Mouse (Mus musculus) midbrain, embryonic 13.5 days (tissue): ENCODE measurements at regions not wholly inside any gene's neighbourhood (a gene's known extent, or its start where the extent isn't known, plus 50 kb on each side); places are given as distances from the start of the nearest gene placed in this dataset.

ENCODE experiments used
- ATAC-seq: fragments of 200-750 bp; cut with Nextera tagmentation; 2 replicates; pipeline ENCODE4 v1.8.0; 2017; ENCODE audit warnings: mild to moderate bottlenecking, moderate TSS enrichment, moderate library complexity
- H3K27ac ChIP-seq: fragments of 300-500 bp; sonication (generic); 2 replicates; pipeline ENCODE4 v1.5.1; 2015; ENCODE audit warnings: inconsistent platforms, mild to moderate bottlenecking, moderate library complexity
- H3K27me3 ChIP-seq: fragments of 300-500 bp; sonication (generic); 2 replicates; pipeline ENCODE4 v1.6.1; 2015; ENCODE audit warnings: mild to moderate bottlenecking, inconsistent platforms
- H3K36me3 ChIP-seq: fragments of 300-500 bp; sonication (generic); 2 replicates; pipeline ENCODE4 v1.6.1; 2015; ENCODE audit warnings: mild to moderate bottlenecking, inconsistent platforms
- H3K4me1 ChIP-seq: fragments of 300-500 bp; sonication (generic); replicated peaks from 2 replicates; pipeline ENCODE4 v1.6.1; 2015; ENCODE audit warnings: inconsistent platforms
- H3K4me2 ChIP-seq: fragments of 300-500 bp; sonication (generic); replicated peaks from 2 replicates; pipeline ENCODE4 v1.6.1; 2015; ENCODE audit warnings: moderate library complexity, mild to moderate bottlenecking, inconsistent platforms
- H3K4me3 ChIP-seq: fragments of 300-500 bp; sonication (generic); replicated peaks from 2 replicates; pipeline ENCODE4 v1.5.1; 2015; ENCODE audit warnings: mild to moderate bottlenecking, inconsistent platforms
- H3K9ac ChIP-seq: fragments of 300-500 bp; sonication (generic); replicated peaks from 2 replicates; pipeline ENCODE4 v1.6.1; 2015; ENCODE audit warnings: mild to moderate bottlenecking, inconsistent platforms
- H3K9me3 ChIP-seq: fragments of 300-500 bp; sonication (generic); 2 replicates; pipeline ENCODE4 v1.6.1; 2016; ENCODE audit warnings: mild to moderate bottlenecking, inconsistent platforms
- WGBS: fragments of 180-500 bp; shearing (Covaris S2); methylation state at CpG from one replicate; pipeline ENCODE4 v1.1.7; 2015; 5-methylcytosine and 5-hydroxymethylcytosine counted together

GRCm38 (mm10) chr2:74463407-74463806, 115.8 kb downstream of the Lnpk start:
- WGBS = 95% methylated on average over 2 of the region's 2 CpGs

DNA sequence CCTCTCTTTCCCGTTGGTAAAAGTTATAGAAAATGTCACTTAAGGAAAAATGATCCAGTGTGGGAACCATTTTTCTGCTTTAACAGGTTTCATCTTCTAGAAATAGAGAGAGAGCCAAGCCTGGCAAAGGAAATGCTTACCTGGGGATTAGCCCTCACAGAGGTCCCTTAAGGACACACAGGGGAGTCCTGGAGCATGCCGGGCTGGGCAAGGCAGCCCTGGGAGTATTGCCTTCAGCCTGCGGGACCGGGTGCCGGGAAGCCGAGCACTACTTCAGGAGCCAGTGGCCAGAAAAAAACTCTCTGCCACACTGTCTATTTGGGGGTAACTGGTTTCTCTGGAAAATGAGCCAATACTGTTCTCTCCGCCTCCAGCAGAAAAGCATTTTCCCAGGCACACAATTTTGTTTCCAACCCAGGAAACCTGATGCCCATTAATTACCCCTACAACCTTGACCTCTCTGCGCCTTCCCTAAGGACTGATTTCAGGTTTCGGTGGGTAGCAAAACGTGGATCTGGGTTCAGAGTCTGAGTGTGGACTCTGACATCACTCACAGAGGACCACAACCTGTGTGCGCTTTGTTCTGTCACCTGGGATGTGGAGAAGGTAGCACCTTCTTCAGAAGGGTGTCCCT, 117.9 kb downstream of the Lnpk start:
- no peak for ATAC-seq
- Histone ChIP-seq H3K9ac (no peak overlapping the region), H3K4me1 (no peaks in the 10 kb centered on the region), H3K27me3 (no peaks in the 10 kb centered on the region), H3K36me3 (no peaks in the 10 kb centered on the region), H3K27ac (no peak overlapping the region), H3K9me3 (no peaks in the 10 kb centered on the region), H3K4me3 (no peak overlapping the region), H3K4me2 (no peak overlapping the region)
- 69% methylated on average over 11 of the region's 11 CpGs for WGBS

More at GRCm38 (mm10) chr2:74463407-74463806, 115.8 kb downstream of the Lnpk start:
- Histone ChIP-seq H3K4me3 (no peak overlapping the region), H3K27me3 (no peaks in the 10 kb centered on the region), H3K4me1 (no peaks in the 10 kb centered on the region), H3K9ac (no peak overlapping the region), H3K9me3 (no peaks in the 10 kb centered on the region), H3K27ac (no peak overlapping the region), H3K4me2 (no peak overlapping the region), H3K36me3 (no peaks in the 10 kb centered on the region)
- no peak for ATAC-seq

GRCm38 (mm10) chr2:74454431-74454830, 124.8 kb downstream of the Lnpk start:
- WGBS = 93% methylated on average over 4 of the region's 4 CpGs
- Histone ChIP-seq H3K4me1 (peaks cover 31% of the 10 kb centered on the region), H3K27ac (no peak overlapping the region), H3K9ac (no peak overlapping the region), H3K4me3 (no peak overlapping the region), H3K27me3 (peaks cover 17% of the 10 kb centered on the region; the same call in 1 of the 2 replicates), H3K4me2 (no peak overlapping the region), H3K36me3 (no peaks in the 10 kb centered on the region), H3K9me3 (no peaks in the 10 kb centered on the region)
- ATAC-seq = no peak

- H3K27ac ChIP-seq = no peak overlapping the region
- H3K9ac ChIP-seq = no peak overlapping the region
- H3K4me3 ChIP-seq = no peak overlapping the region
- no peaks in the 10 kb centered on the region for H3K36me3 ChIP-seq
- WGBS = 84% methylated on average over 1 of the region's 1 CpGs
- H3K4me2 ChIP-seq = no peak overlapping the region
- peaks cover 35% of the 10 kb centered on the region for H3K4me1 ChIP-seq
- H3K9me3 ChIP-seq = no peaks in the 10 kb centered on the region
- H3K27me3 ChIP-seq = peaks cover 17% of the 10 kb centered on the region; the same call in 1 of the 2 replicates
- ATAC-seq = no peak
These were observed 126.6 kb downstream of the Lnpk start for GRCm38 (mm10) chr2:74452679-74453078.

- Histone ChIP-seq H3K9ac (no peak overlapping the region), H3K4me1 (peaks cover 35% of the 10 kb centered on the region), H3K4me2 (peak overlapping the region; percentile 24), H3K9me3 (no peaks in the 10 kb centered on the region), H3K4me3 (no peak overlapping the region), H3K27me3 (peaks cover 17% of the 10 kb centered on the region; the same call in 1 of the 2 replicates), H3K36me3 (no peaks in the 10 kb centered on the region), H3K27ac (peak overlapping the region; percentile 58)
- ATAC-seq = no peak
- 16% methylated on average over 6 of the region's 6 CpGs for WGBS
These were observed 127.7 kb downstream of the Lnpk start for GRCm38 (mm10) chr2:74451578-74451977.

- ATAC-seq = peak; percentile 75
- no peaks in the 10 kb centered on the region for H3K9me3 ChIP-seq
- H3K27ac ChIP-seq = peak overlapping the region; percentile 58
- no peaks in the 10 kb centered on the region for H3K36me3 ChIP-seq
- peaks cover 17% of the 10 kb centered on the region; the same call in 1 of the 2 replicates for H3K27me3 ChIP-seq
- no peak overlapping the region for H3K9ac ChIP-seq
- peaks cover 35% of the 10 kb centered on the region for H3K4me1 ChIP-seq
- H3K4me2 ChIP-seq = peak overlapping the region; percentile 21; the same call in 1 of the 2 replicates
- WGBS = 16% methylated on average over 4 of the region's 4 CpGs
- H3K4me3 ChIP-seq = no peak overlapping the region
These were observed 128.2 kb downstream of the Lnpk start for GRCm38 (mm10) chr2:74451038-74451437.

DNA sequence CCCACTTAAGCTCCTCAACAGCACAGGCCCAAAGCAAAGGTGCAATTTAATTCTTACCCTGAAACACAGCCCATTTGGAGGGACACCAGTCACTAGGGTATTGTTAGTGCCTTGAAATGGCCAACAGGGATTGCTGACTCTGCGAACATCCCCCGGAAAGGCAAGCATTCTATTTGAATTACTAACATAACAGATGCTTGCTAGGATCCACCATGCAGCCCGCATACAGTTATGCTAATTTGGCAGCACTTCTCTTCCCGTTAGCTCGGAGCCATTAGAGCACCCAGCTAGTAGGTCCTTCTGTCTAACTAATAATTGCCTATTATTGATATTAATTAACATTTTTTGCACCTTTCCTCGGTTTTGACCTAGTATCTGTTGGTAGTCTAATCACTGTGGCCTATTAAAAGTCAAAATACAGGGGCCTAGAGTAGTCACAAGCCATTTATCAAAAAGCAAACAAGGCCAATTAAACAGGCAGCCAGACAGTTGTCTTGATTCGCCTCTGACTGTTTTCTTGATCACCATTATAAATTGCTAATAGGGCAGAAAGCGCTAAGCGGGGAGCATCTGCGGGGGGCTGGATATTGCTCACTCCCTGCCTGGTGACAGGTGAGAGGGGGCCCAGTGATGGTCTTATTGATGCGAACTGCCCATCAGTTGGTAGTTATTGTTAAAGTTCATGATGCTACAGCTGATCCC, 129.0 kb downstream of the Lnpk start:
- peak overlapping the region; percentile 74 for H3K27ac ChIP-seq
- 30% methylated on average over 11 of the region's 11 CpGs for WGBS
- no peaks in the 10 kb centered on the region for H3K36me3 ChIP-seq
- no peak overlapping the region for H3K9ac ChIP-seq
- peaks cover 13% of the 10 kb centered on the region; the same call in 1 of the 2 replicates for H3K27me3 ChIP-seq
- ATAC-seq = peak; percentile 81
- H3K9me3 ChIP-seq = no peaks in the 10 kb centered on the region
- H3K4me3 ChIP-seq = no peak overlapping the region
- peaks cover 35% of the 10 kb centered on the region for H3K4me1 ChIP-seq
- H3K4me2 ChIP-seq = no peak overlapping the region

GRCm38 (mm10) chr2:74435184-74435911, 143.9 kb downstream of the Lnpk start:
- H3K27me3 ChIP-seq = no peaks in the 10 kb centered on the region

DNA sequence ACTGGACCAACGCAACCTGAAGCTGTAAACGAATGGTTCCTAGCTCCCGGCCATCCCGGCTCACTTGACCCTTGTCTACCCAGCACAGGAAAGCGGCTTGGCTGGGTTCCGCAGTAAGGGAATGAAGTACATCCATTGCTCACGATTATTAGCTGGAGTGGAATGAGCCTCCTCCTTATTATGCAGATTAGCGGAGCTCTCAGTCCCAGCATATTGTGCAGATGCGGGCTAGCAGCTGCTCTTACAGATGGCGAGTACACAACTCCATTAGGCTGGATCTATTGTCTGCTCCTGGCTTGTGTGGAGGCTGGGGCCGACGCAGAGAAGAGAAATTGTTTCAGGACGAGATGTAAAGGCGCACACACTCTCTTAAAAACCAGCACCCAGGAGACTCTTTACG, 152.5 kb downstream of the Lnpk start:
- Histone ChIP-seq H3K27ac (peak overlapping the region; percentile 87), H3K36me3 (no peaks in the 10 kb centered on the region), H3K4me1 (peaks cover 17% of the 10 kb centered on the region), H3K4me3 (peak overlapping the region; percentile 23), H3K9ac (peak overlapping the region; percentile 49), H3K27me3 (no peaks in the 10 kb centered on the region), H3K4me2 (peak overlapping the region; percentile 48), H3K9me3 (no peaks in the 10 kb centered on the region)
- peak; percentile 99 for ATAC-seq
- WGBS = 8% methylated on average over 15 of the region's 15 CpGs

More at GRCm38 (mm10) chr2:74435184-74435911, 143.9 kb downstream of the Lnpk start:
- Histone ChIP-seq H3K36me3 (no peaks in the 10 kb centered on the region), H3K27ac (no peak overlapping the region), H3K4me2 (no peak overlapping the region), H3K4me1 (no peaks in the 10 kb centered on the region), H3K9ac (no peak overlapping the region), H3K9me3 (peaks cover 16% of the 10 kb centered on the region; the same call in 1 of the 2 replicates), H3K4me3 (no peak overlapping the region)
- 89% methylated on average over 13 of the region's 13 CpGs for WGBS
- no peak for ATAC-seq

DNA sequence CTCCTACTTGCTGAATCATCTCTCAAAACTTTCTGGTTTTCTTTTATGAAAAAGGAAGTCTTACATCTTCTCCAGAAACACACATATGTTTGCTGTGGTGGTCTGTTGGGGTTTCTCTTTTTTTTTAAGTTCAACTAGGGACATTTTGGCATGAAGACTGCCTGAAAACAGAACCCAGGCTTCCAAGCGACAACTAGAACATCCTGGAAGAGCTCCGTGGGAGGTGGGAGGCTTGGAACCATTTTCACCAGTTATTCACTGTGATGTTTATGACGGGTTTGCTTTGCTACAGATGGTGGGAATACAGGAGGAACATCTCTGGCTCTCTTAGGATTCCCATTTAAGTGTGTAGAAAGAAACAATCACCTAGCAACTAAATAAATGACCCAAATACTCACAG, 154.5 kb downstream of the Lnpk start:
- Histone ChIP-seq H3K36me3 (no peaks in the 10 kb centered on the region), H3K4me1 (peaks cover 17% of the 10 kb centered on the region), H3K27me3 (no peaks in the 10 kb centered on the region), H3K4me2 (no peak overlapping the region), H3K4me3 (no peak overlapping the region), H3K9ac (no peak overlapping the region), H3K9me3 (no peaks in the 10 kb centered on the region), H3K27ac (no peak overlapping the region)
- WGBS = 92% methylated on average over 3 of the region's 3 CpGs
- ATAC-seq = no peak

- no peak overlapping the region for H3K4me3 ChIP-seq
- no peaks in the 10 kb centered on the region for H3K27me3 ChIP-seq
- ATAC-seq = no peak
- no peaks in the 10 kb centered on the region for H3K36me3 ChIP-seq
- H3K27ac ChIP-seq = no peak overlapping the region
- no peak overlapping the region for H3K4me2 ChIP-seq
- H3K9ac ChIP-seq = no peak overlapping the region
- no peaks in the 10 kb centered on the region for H3K4me1 ChIP-seq
- H3K9me3 ChIP-seq = no peaks in the 10 kb centered on the region; the same call in 1 of the 2 replicates
- 28% methylated on average over 4 of the region's 4 CpGs for WGBS
These were observed 163.1 kb downstream of the Lnpk start for GRCm38 (mm10) chr2:74416097-74416496.

DNA sequence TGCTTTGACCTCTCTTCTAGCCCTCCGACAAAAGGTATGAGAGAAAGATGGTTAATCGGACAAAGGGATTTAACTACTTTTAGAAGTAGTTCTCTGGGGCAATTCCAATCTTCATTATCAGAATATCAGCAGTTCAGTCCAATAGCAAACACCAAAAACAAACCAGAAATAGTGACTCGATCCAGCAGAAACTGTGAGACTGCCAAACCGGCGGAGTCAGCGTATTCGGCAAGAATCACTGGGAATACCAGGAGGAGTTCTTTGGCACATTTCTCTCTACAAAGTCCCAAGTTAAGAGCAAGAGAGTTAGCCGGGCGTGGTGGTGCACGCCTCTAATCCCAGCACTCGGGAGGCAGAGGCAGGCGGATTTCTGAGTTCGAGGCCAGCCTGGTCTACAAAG, 164.5 kb downstream of the Lnpk start:
- 96% methylated on average over 13 of the region's 13 CpGs for WGBS
- no peak for ATAC-seq
- Histone ChIP-seq H3K4me2 (no peak overlapping the region), H3K36me3 (no peaks in the 10 kb centered on the region), H3K4me3 (no peak overlapping the region), H3K9me3 (no peaks in the 10 kb centered on the region; the same call in 1 of the 2 replicates), H3K27me3 (no peaks in the 10 kb centered on the region), H3K4me1 (peaks cover 2% of the 10 kb centered on the region; the same call in 1 of the 2 replicates), H3K9ac (no peak overlapping the region), H3K27ac (no peak overlapping the region)
